Mouse (Mus musculus) left cerebral cortex, adult 2 months (tissue): ENCODE measurements at regions not wholly inside any gene's neighbourhood (a gene's known extent, or its start where the extent isn't known, plus 50 kb on each side); places are given as distances from the start of the nearest gene placed in this dataset.

ENCODE experiments used
- DNase-seq, 2 experiments: peaks; one replicate each; pipeline ENCODE4 v3.0.0; 2021 to 2022; ENCODE audit warnings: low spot score in 2 of 2, mixed read lengths in 1 of 2; ENCODE audit errors: extremely low spot score in 1 of 2
- H3K27ac ChIP-seq: fragments of 200-600 bp; 2 replicates; pipeline ENCODE4 v1.8.1; 2022
- H3K4me3 ChIP-seq: fragments of 200-600 bp; 2 replicates; pipeline ENCODE4 v1.8.1; 2022
- CTCF ChIP-seq: fragments of 200-600 bp; IDR thresholded peaks from 2 replicates; pipeline ENCODE4 v1.8.1; 2022; ENCODE audit warnings: antibody characterized with exemption, mild to moderate bottlenecking, moderate library complexity
- intact Hi-C: fragments of 180-260 bp; cut with DNase I; formaldehyde crosslinking; loops from one replicate; pipeline ENCODE4 v1.15.1; 2025

DNA sequence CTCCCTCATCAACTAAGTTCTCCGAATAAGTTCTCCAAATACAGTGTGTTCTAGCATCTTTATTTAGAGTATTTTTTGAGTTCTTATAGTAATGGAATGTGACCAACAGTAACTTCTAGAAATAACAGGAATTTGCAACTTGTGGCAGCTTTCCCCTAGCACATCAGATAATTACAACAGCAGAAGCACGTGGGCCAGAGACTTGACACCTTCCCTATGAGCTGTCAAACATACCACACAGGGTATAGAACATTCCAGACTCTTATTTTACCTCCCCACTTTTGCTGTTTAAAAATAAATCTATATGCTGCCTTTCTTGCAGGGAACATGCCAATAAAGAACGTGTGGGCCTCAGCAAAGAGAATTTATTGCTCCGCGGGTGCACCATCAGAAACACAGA, 77.4 kb upstream of the Commd8 start:
- H3K27ac ChIP-seq, result no peak overlapping the region
- intact Hi-C loops, result no loop called here
- TF ChIP-seq CTCF, result no peak
- DNase-seq, result no peak
- no peak overlapping the region for H3K4me3 ChIP-seq

DNA sequence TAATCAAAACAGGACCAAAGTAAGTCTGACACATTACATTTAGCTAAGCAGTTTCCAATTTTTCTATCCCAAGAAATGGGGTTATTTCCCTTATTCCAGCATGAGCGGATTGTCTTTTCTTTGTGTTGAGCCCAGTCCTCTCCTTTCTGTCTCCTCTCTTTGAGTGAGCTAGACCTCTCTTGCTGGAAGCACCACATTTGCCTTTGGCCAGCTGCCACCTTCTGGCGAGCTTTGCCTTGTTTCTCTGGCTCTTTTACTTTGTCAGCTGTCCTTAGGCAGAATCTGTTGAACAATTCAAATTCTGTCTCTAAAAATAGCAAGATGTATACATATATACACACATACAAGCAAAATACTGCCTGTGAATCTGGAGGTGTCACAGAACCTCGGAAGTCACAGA, 76.1 kb upstream of the Commd8 start:
- TF ChIP-seq CTCF, result no peak; the same call in 1 of the 2 replicates
- no peak overlapping the region for H3K27ac ChIP-seq
- no peak overlapping the region for H3K4me3 ChIP-seq
- intact Hi-C loops, result no loop called here
- DNase-seq, result peak; percentile 32 to 51

DNA sequence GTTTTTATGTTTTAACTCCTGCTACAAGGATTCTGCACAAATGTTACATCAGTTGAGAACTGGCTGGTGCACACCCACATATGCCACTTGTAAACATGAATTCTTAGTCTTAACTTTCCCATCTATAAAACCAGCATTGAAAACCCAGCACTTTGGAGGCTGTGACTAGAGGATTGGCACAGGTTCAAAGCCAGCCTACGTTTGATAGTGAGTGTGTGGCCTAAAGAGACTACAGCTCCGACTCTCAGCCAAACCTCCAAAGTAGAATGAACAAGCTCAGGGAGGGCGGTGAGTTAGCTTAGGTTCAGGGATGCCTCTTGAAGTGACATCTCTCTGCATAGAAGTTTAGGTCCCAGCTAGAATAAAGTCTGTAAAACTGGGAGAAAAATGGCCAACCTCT, 75.0 kb upstream of the Commd8 start:
- TF ChIP-seq CTCF, result no peak
- DNase-seq, result no peak
- no peak overlapping the region for H3K27ac ChIP-seq
- intact Hi-C loops, result no loop called here
- no peak overlapping the region for H3K4me3 ChIP-seq

GRCm38 (mm10) chr5:72241451-72241850, 73.5 kb upstream of the Commd8 start:
- H3K27ac ChIP-seq, result no peak overlapping the region
- no peak overlapping the region for H3K4me3 ChIP-seq
- intact Hi-C loops, result no loop called here

GRCm38 (mm10) chr5:72240271-72240670, 72.3 kb upstream of the Commd8 start:
- intact Hi-C loops, result no loop called here
- H3K4me3 ChIP-seq, result no peak overlapping the region
- H3K27ac ChIP-seq, result no peak overlapping the region
- DNase-seq, result no peak
- no peak for TF ChIP-seq CTCF

More at GRCm38 (mm10) chr5:72241451-72241850, 73.5 kb upstream of the Commd8 start:
- no peak for TF ChIP-seq CTCF
- no peak for DNase-seq

DNA sequence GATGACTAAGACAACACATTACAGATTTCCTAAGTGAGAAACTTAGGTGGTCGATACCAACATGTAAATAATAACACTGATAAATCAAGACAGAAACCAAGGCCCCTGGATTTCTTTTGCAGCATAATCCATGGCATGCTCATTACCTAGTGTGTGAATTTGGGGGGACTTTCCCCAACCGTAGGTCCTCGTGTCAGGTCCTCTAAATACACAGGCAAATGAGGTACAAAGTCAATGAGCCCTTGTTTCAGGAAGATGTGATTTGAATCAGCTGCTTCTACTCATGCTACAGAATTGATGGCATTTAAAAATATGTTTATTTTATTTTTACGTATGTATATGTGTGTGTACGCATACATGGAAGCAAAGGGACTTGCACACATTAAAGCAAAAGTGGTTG, 59.0 kb upstream of the Commd8 start:
- intact Hi-C loops, result no loop called here
- no peak for TF ChIP-seq CTCF
- Histone ChIP-seq H3K27ac (no peak overlapping the region), H3K4me3 (no peak overlapping the region)
- no peak for DNase-seq

DNA sequence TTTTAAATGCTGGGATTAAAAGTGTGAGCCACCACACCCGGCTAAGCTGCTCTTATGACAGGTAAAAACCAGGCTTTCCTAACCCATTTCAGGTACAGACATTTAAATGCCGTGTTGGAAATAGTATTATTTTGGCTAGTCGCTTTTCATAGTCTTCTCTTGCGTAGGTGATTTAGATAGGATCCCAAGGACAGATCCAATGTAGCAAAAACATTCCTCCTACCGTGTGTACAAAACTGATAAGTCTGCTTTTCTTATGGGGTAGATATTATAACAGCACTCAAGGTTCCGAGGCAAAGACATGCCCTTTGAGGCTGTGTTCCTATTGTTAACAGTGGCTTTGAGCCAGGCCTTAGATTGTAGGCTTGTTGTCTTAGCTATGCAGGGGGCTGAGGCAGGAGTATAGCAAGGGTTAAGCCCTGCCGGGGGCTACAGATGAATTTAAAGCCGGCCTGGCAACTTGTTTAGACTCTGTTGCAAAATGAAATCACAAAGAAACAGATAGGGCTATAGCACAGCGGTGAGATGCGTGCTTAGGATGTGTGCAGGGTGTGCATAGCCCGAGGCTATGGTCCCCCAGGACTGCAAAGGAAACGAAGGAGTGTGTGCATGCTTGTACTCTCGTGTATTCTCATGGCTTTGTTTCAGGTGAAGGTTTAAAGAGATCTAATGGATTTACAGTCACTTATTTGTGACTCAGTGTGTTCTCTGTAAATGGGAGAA, 57.7 kb upstream of the Commd8 start:
- no peak for TF ChIP-seq CTCF

DNA sequence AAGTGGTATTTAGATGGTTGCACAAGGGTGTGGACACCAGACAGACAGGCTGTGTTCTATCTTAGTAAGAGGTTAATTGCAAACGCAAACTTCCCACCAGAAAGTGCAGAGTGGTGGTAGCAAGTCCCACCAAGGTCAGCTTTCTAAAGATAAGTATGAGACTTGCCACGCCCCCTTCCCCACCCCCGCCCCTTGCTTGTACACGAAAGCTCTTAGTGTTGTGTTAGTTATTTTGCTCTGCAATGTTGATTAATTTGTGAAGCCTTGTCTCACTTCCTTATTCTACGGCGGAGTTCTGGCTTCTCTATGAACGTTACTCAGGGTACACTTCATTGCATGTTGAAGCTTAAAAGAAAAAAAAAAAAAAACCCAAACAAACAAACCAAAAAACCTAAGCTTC, 57.1 kb upstream of the Commd8 start:
- intact Hi-C loops, result no loop called here
- peak overlapping the region; percentile 28; the same call in 1 of the 2 replicates for H3K27ac ChIP-seq

More for the DNA sequence above, 57.7 kb upstream of the Commd8 start:
- intact Hi-C loops, result no loop called here
- no peak overlapping the region for H3K4me3 ChIP-seq
- peak overlapping the region; percentile 28; the same call in 1 of the 2 replicates for H3K27ac ChIP-seq
- no peak for DNase-seq

DNA sequence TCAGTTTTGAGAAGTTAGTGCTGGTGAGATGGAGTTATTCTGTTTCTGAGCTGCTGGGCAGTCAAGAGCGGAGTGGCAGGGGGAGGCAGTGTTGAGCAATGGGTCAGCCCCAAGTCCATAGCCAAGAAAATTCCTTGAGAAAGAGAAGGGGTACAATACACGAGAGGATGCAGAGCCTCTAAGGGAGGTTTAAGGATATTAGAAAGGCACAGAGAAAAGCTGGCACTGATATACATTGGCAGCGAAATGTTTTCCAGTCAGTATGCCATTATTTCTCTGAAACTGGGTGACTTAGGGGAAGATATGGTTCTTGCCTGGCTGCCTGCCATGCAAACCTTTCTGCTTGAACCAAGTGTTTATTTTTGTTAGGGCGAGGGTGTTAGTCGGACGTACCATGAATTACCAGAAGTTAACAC, 56.6 kb upstream of the Commd8 start:
- no peak overlapping the region for H3K4me3 ChIP-seq
- DNase-seq, result no peak
- H3K27ac ChIP-seq, result no peak overlapping the region
- intact Hi-C loops, result no loop called here
- no peak; the same call in none of the 2 replicates for TF ChIP-seq CTCF

More for the DNA sequence above, 57.1 kb upstream of the Commd8 start:
- no peak overlapping the region for H3K4me3 ChIP-seq
- no peak for TF ChIP-seq CTCF
- DNase-seq, result no peak

GRCm38 (mm10) chr5:72222902-72223301, 54.9 kb upstream of the Commd8 start:
- intact Hi-C loops, result no loop called here
- no peak for TF ChIP-seq CTCF
- Histone ChIP-seq H3K4me3 (no peak overlapping the region), H3K27ac (no peak overlapping the region)
- no peak for DNase-seq

DNA sequence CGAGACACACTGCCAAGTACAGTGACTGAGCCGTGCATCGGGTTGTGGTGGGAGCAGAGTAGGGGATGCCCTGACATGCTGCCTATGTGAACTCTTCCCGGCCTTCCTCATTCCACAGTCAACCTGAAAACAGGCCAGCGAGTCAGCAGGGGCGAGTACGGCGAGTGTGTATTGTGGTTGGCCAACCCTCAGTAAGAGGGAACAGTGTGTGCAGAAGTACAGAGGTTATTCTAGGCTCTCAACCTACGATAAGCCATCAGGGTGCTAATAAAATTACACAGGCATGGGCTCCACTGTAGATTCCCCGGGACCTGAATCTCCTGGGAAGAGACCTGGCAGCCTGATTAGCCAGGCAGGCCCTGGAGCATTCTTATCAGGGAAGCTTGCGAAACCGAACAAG, 51.7 kb upstream of the Commd8 start:
- intact Hi-C loops, result no loop called here
- H3K4me3 ChIP-seq, result no peak overlapping the region
- TF ChIP-seq CTCF, result no peak
- no peak overlapping the region for H3K27ac ChIP-seq
- no peak for DNase-seq

DNA sequence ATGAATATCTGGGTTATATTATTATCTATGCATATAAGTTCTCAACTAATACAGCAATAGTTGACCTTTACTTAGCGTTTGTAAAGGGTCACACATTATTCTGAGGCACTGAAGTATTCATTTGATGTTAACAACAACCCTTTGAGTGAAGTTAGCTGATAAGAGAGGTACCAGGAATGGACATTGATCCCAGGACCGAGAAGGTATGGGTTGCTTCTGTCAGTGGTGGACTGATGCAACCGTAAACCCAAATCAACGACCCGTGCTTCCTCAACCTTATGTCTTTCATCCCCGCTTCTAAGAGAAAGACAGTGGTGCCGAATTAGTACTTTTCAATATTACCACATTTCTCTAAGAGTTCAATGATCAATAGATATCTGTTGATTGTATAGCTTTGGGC, 51.3 kb upstream of the Commd8 start:
- Histone ChIP-seq H3K4me3 (no peak overlapping the region), H3K27ac (no peak overlapping the region)
- intact Hi-C loops, result no loop called here
- DNase-seq, result no peak
- TF ChIP-seq CTCF, result no peak
